Mouse (Mus musculus) adrenal gland, adult 18-20 months (tissue): ENCODE data around the gene Hoxb9. TPM values are rescaled to one million over a fixed set of nuclear protein-coding genes. Genes with fewer than 3 reads are reported as not detected.

ENCODE experiments used
- DNase-seq, 2 experiments: peaks; one replicate each; pipeline ENCODE4 v3.0.0; 2021 to 2022; ENCODE audit warnings: low spot score in 2 of 2
- total RNA-seq, 2 experiments: library from RNA; stranded (reverse); gene quantifications; 1 replicate in 1 of 2; 2 replicates in 1 of 2; pipeline ENCODE4 v1.2.3; 2021

Hoxb9 gene
- total RNA-seq, 2 experiments from 2014 or later, result 294 to 445 TPM

DNA sequence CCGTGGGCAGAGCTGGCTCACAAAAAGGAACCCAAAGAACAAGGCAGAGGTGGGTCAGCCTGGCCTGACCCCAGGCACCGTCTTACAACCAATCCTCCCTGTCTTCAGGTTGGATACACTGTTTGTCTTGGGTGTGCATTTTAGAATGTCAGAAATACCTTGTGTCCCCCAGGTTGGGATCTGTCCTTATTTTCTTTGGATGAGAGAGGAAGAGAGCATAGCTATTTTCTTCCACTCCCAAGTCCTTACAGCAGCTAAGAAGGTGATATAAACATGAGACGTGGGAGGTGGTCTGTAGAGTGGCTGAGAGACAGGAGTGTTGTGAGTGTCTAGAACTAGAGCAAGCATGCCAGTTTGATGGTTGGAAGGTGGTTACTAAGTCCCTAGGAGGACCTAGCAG is 26.2 kb downstream of the Hoxb9 start:
- DNase-seq, result no peak

DNA sequence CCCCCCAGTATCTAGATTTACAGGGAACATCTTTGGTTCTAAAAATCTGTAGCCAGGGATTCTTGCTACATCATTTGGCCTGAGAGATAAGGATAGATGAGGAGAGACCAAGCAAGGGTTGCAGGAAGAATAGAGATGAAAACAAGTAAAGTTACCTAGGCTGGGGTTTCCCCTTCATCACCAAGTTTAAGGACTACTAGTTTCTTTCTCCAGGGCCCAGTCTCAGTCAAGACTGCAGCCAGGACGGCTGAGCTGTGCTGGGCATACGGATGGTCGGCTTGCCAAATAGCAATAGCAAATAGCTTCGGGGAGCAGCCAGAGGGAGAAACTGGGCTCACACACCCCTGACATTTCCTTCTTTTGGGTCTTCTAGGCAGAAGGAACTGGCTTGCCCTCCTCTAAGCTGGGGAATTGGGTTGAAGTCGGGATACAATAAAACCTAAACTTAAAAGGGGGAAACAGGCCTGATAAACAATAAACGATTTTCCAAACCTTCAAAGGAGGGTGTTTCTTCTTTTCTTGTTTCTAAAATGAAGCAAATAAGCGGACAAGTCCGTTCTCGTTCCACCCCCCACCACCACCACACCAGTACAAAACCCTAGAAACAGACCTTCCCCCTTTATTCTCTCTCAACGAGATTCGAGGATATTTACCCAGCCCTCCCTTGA is 26.8 kb downstream of the Hoxb9 start:
- DNase-seq, result no peak

DNA sequence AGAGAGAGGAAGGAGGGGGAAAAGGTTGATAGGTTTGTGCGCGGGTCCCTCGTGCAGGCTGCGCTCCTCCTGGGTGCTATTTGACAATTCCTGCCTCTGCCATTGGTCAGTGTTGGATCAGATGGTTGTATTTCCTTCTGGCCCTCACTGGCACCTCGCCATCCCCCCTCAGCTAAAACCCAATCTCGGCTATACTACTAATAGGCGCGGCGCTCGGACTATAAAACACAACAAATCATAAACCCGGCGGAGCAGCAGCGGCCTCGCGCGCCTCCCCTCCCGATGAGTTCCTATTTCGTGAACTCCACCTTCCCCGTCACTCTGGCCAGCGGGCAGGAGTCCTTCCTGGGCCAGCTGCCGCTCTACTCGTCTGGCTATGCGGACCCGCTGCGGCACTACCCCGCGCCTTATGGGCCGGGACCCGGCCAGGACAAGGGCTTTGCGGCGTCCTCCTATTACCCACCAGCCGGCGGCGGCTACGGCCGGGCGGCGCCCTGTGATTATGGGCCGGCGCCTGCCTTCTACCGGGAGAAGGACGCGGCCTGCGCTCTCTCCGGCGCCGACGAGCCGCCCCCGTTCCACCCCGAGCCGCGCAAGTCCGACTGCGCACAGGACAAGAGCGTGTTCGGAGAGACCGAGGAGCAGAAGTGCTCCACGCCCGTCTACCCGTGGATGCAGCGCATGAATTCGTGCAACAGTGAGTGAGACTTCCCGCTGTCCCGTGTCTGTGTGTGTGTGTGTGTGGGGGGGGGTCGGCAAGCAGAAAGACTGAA is 27.8 kb downstream of the Hoxb9 start:
- peak in 1 of 2 experiments; percentile 78 for DNase-seq

DNA sequence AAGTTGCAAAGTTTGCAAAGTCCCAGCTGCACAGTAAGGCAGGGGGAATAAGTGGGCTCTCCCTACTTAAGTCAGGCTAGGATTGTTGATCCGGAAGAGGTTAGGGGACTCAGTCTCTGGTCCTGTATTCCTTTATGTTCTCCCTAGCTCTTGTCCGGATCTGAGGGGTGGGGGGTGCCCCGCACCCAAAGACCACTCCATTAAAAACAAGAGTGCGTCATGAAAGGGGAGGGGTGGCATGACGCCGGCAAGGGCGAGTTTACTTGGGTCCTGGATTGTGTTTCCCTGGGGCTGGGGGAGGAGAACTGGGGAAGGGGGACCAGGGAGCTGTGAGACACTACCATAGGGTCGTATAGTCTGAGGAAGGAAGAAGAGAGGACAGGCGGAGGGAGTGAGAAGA is 28.5 kb downstream of the Hoxb9 start:
- no peak for DNase-seq

DNA sequence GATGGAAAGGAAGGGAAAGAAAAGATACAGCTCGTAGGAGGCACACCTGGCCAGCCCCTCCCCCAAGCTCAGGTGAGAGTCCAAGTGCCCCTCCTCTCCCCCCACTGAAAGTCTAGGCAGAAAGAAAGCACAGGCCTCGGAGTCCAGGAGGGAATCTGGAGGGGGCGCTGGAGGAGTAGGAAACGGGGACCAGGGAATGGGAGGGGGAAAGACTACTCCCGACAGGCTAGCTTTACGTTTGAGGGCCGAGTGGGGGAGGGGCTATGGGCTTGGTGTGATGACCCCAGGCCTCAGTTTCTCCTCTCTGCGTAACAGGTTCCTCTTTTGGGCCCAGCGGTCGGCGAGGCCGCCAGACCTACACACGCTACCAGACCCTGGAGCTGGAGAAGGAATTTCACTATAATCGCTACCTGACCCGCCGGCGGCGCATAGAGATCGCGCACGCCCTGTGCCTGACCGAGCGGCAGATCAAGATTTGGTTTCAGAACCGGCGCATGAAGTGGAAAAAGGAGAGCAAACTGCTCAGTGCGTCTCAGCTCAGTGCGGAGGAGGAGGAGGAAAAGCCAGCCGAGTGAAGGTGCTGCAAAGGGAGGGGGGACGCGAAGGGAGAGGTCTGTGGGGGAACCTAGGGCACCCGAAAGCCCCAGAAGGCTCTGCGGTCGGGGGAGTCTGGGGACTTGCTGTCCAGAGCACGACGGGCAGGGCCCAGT is 29.3 kb downstream of the Hoxb9 start:
- no peak for DNase-seq

DNA sequence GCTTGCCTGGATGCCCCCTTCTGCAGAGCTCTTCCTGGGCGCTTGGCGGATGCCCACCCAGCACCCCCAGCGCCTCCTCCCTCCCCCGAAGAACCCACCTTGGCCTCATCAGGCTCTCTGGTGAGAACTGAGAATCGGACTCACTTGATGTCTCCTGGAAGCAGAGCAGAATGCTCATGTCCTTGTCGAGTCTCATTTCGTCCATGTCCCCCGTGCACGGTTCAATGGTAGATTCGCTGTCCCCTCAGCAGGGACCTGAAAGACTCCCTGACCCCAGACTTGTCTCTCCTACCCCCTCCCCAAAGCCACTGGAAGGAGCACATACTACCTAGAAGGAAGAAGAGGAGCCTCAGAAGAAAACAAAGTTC is 29.8 kb downstream of the Hoxb9 start:
- no peak for DNase-seq

DNA sequence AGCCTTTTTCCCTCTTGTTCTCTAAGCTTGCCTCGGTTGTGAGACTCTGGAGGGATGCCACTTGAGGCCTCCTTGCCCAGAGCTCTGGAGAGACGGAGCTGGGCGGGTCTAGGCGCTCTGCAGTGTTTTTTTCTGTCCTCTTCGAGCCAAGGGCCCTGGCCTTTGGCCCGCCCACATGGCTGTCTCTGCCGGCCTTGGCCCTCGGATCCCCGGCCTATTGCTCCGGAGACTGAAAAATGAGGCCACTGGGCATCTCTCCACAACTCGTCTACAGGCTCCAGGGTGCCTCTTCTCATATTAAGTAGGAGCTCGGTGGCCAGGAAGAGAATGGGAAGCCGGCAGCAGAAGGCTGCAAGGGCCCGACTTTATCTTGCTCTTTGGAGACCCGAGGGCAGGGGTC is 30.6 kb downstream of the Hoxb9 start:
- DNase-seq, result peak; percentile 71 to 76

DNA sequence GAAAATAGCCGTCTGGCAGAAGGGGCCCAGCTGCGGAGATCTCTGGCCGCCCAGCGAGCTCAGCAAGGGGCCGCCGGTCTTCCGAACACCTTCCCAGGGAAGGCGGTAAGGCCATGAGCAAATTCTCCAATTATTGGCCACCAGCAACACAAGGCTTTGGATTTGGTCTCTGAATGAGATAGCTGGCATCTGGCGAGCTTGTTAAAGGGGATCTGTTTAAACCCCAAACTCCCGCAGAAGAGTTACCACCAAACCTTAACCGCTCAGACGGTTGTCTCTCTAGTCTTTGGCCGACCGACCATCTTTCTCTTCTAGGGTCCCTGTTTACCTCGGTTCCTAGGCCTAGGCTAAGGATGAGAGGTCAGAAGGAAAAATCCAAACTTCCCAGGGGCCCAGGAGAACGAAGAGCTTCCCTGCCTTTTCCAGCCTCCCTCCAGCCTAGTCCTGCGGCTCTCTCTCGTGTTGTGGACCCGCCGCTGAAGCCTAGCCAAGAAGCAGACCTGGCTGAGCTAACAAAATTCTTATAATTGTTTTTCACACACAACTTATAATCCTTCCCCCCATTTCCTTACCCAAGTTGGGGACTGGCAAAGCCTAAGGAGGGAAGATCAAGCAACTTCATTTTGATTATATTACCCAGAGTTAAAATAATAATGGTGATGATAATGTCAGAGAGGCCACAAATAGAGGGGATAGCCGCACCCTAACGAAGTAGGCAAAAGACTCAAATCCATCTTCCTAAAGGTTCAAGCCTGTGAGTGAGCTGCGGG is 31.3 kb downstream of the Hoxb9 start:
- no peak for DNase-seq

DNA sequence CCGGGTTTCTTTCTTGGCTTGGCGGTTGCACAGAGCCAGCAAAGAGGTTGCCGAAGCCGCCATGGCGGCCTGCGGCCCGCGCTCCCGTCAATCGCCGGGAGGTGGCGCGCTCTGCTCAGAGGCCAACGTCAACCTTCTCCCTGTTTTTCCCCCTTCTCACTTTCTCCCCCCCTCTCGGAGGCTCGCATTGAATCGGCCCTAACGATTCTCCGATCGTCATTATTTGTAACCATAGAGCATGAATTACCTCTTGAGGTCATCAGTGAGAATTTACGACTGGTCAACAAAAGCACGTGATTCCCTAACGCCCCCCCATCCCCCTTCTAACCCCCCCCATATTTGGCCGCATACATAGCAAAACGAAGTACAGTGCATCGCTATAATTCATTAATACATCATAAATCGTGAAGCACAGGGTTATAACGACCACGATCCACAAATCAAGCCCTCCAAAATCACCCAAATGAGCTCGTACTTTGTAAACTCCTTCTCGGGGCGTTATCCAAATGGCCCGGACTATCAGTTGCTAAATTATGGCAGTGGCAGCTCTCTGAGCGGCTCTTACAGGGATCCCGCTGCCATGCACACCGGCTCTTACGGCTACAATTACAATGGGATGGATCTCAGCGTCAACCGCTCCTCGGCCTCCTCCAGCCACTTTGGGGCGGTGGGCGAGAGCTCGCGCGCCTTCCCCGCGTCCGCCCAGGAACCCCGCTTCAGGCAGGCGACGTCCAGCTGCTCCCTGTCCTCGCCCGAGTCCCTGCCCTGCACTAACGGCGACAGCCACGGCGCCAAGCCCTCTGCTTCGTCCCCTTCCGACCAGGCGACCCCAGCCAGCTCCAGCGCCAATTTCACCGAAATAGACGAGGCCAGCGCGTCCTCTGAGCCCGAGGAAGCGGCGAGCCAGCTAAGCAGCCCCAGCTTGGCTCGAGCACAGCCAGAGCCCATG is 32.2 kb downstream of the Hoxb9 start, which contains the start of gene Hoxb5:
Gene Hoxb5, plus strand, starts transcription at position 186 of the 949 bp plus-strand sequence.
- DNase-seq, result peak; percentile 92

DNA sequence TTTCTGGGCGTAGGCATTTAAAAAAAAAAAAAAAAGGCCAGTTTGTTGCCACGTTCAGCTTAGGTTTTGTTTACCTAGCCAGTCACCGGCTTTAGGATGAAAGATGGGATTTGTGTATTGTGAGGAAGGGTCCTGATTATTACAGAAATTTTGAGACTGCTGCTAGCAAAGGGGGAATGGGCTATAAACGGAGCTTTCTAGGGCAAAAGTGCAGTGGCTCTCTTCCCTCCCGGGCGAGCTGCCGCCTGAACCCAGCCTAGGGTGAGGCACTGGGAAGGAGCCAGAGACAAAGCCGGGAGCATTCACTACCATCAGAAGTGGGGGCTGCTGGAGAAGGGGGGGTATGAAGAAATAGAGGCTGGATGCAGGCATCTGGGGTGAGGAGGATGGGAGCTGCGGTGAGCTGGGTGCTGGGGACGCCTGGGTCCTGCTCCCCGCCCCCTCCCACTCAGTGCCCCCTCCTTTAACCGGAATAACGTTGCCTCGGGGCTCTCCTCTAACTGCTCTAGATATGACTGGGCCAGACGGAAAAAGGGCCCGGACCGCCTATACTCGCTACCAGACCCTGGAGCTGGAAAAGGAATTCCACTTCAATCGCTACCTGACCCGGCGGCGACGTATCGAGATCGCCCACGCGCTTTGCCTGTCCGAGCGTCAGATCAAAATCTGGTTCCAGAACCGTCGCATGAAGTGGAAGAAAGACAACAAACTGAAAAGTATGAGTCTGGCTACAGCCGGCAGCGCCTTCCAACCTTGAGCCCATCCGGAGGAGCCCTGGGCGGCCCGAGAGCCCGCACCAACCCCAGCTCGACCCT is 33.3 kb downstream of the Hoxb9 start:
- peak in 1 of 2 experiments; percentile 40 for DNase-seq

DNA sequence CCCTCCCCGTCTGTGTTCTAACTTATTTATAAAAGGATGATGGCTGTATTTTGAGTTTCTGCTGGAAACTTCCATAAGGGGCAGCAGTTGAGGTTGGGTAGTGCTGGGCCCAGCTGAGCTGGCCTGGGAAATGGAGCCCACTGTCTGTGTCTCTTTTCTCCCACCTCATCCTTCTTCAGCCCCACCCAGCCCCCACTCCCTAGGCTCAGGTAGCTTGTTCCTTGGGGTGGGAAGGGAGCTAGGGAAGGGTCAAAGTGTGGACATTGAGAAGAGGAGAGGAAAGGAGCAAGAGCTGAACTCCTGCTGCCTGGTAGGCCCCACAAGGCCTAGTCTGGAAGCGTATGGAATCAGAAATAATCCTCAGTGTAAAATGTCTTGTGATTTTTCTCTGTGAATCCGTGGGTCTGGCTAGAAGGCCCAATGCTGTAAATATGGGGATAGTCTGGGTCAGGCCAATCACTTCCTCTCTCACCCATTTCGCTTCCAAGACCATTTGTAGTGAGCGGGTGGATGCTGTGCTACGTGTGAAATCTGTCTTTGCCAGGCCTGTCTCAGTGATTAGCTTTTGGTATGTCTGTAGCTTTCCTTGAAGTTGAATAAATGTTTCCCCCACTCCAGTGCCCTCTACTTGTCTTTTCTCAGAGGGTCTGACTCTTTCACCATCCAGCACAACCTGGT is 34.4 kb downstream of the Hoxb9 start:
- DNase-seq, result no peak

DNA sequence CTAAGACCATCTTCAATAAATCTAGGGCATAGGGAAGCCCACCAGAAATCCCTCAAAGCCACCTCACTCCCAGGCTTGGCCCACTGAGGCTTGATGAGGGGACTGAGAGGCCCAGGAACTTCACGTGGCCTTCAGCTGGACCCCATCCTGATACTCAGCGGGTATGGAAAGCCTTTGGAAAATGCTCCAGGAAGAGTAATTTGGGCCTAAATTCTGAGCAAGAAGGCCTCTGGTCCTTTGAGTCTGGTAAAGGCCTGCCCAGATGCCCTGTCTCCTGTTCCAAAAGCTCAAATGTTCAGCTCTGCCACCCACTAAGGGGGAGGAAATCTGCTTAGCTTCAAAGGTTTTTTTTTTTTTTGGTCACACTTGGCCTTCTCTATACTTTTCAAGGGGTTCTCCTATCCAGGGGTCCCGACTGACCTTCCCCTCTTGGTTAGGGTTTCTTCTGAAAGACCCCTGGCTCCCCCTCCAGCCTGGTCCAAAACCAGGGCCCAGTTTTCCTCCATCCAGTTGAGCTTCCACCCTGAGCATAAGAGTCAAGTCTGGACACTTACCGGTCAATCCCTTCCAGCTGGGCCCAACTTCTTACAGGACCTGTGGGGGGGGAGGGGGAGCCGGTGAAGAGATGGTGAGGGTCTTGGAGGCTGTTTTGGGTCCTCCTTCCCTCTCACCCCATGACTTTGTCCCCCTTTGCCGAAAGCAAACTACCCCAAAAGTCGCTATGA is 35.1 kb downstream of the Hoxb9 start:
- DNase-seq, result no peak

DNA sequence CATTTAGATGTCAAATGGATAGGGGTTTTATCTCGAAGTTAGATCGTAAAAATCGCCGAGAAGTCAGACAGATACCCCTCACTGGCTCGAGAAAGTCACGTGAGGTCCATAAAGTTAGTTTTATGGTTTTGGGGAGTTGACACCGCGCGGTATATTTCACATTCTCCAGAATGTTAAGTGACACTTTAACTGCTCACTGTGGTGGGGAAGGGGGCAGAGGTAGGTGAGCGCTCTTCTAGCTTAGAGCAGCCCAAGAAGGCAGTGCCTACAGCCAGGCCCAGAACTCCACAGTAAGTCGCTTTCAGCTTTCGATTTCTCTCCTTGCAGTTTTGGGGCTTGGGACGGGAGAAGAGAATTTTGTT is 35.6 kb downstream of the Hoxb9 start:
- DNase-seq, result no peak

DNA sequence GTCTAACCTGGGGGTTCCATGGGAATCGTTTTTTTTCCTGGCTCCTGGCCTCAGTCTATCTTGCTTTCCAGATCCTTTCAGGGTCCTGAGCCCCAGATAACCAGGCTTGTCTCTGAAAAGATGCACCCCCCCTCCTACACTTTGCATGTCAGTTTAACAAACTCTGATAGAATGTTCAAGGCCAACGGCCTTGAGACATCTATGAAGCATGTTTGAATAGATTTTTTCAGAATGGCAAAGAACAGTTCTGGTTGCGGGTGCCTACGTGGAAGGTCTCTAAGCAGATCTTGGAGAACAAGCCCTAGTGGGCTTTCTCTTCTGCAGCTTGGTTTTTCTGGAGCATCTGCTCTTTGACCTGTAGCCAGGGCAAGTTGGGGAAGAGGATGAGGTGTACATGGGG is 37.5 kb downstream of the Hoxb9 start:
- peak in 1 of 2 experiments; percentile 46 for DNase-seq

DNA sequence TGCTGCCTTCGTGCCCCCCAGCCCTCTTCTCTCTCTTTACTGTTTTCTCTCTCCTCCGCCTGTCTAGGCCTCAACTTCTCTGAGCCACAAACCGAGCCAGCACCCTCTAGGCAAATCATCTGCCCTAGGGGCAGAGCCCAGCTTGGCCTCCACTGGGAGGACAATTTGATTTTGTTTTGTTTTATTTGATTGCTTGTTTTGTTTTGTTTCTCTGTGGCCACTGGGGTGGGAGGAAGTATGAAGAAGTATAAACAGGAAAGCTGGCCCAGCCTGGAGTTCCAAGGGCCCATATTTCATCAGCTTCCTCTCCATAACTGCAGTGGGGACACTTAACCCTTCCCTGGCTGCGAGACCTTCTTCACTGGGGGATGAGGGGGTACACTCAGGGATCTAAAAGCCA is 38.0 kb downstream of the Hoxb9 start:
- peak; percentile 33 to 45 for DNase-seq

DNA sequence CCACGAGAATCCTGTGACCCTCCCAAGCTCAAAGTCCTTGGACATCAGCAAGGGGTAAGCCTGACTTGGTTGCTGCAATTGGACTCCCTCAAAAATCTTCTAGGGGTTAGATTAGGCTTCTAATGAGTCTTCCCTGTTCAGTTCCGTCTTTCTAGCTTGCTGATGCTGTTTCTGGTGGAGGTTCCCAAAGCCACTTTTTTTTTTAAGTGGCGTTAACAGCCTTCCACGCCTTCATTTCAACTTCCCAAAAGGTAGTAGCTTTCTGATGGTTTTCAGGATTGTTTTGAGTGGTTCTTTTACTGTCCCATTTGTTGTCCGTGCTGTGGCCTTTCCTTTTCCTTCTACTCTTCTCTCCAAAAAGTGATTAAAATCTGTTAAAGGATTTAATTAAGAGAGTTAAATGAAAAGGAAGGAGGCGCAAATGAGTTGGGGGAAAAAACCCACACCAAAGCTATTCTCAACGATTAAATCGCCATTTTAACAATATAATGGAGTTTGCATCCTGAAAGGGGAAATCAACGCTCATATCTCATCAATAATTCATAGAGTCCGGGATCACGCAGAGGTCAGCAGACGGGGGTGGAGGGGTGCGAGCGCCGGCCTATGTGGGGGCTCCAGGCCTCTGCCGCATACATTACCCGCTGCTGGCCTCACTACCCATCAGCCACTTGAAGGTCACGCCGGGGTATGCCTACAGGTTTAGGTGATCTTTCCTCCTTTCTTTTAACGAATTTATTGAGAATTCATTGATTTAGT is 39.1 kb downstream of the Hoxb9 start:
- DNase-seq, result peak in 1 of 2 experiments; percentile 33

DNA sequence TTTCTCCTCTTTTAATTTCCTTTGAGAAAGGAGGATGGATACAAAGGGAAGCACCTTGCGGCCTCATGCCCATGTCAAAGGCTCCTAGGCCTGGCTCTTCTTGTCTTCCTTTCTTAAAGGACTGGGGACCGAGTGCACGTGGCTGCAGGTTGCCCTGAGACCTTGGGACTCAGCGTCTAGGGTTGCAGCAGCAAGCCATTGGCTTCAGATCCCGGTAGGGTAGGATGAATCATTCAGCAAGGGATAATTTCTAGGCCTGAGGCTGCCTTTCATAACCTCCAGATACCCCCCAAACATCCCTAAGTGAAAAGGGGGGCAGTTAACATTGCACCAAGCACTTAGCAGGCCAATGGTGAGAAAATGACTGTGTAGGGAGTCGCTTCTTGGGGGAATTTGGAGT is 39.8 kb downstream of the Hoxb9 start:
- peak; percentile 43 to 48 for DNase-seq
